Mouse (Mus musculus) MEL (cell line): ENCODE measurements at regions not wholly inside any gene's neighbourhood (a gene's known extent, or its start where the extent isn't known, plus 50 kb on each side); places are given as distances from the start of the nearest gene placed in this dataset.

Source experiments
- CHD2 ChIP-seq: IDR thresholded peaks from 2 replicates; pipeline ENCODE4 v1.6.1; 2011; ENCODE audit warnings: low read length, improper control_type of control experiment
- CTCF ChIP-seq, 3 experiments: IDR thresholded peaks in 2 of 3; conservative IDR thresholded peaks in 1 of 3; 2 replicates each; pipeline ENCODE4 v1.5.1; 2011 to 2012; ENCODE audit warnings: low read length in 3 of 3, low read depth in 2 of 3, mild to moderate bottlenecking in 2 of 3, improper control_type of control experiment in 1 of 3, inconsistent platforms in 1 of 3, mixed read lengths in 1 of 3, moderate library complexity in 1 of 3; ENCODE audit not compliant: control insufficient read depth in 1 of 3, insufficient read depth in 1 of 3, poor library complexity in 1 of 3, severe bottlenecking in 1 of 3
- GABPA ChIP-seq: IDR thresholded peaks from 2 replicates; pipeline ENCODE4 v1.6.1; 2012; ENCODE audit warnings: low read depth, mild to moderate bottlenecking, inconsistent platforms, low read length, improper control_type of control experiment, moderate library complexity
- HCFC1 ChIP-seq: IDR thresholded peaks from 2 replicates; pipeline ENCODE4 v1.6.1; 2012; ENCODE audit warnings: low read depth, mild to moderate bottlenecking, inconsistent platforms, low read length, improper control_type of control experiment, moderate library complexity
- POLR2A ChIP-seq, 2 experiments: IDR thresholded peaks; 2 replicates each; pipeline ENCODE4 v1.6.1; 2011 to 2012; ENCODE audit warnings: low read length in 2 of 2, mild to moderate bottlenecking in 2 of 2, control low read depth in 1 of 2, improper control_type of control experiment in 1 of 2, low read depth in 1 of 2, moderate library complexity in 1 of 2; ENCODE audit not compliant: control insufficient read depth in 1 of 2, insufficient read depth in 1 of 2, poor library complexity in 1 of 2
- POLR2AphosphoS5 ChIP-seq: IDR thresholded peaks from 2 replicates; pipeline ENCODE4 v1.6.1; 2012; ENCODE audit warnings: low read depth, borderline replicate concordance, mild to moderate bottlenecking, inconsistent platforms, low read length, moderate library complexity, mixed read lengths
- TAL1 ChIP-seq: IDR thresholded peaks from 2 replicates; pipeline ENCODE4 v1.6.1; 2012; ENCODE audit warnings: mild to moderate bottlenecking, inconsistent platforms, low read length, moderate library complexity, mixed read lengths

- TF ChIP-seq HCFC1 (no peak), POLR2A (IDR thresholded peaks at IDR 0.05; ENCODE audit: control insufficient read depth in 1 of 2, insufficient read depth in 1 of 2, low read depth in 1 of 2, low read length in 2 of 2, poor library complexity in 1 of 2) (no peak), GABPA (no peak), CTCF (IDR thresholded peaks at IDR 0.05 in 2 of 3, conservative IDR thresholded peaks at IDR 0.05 in 1 of 3; ENCODE audit: control insufficient read depth in 1 of 3, insufficient read depth in 1 of 3, low read depth in 2 of 3, low read length in 3 of 3, poor library complexity in 1 of 3, severe bottlenecking in 1 of 3) (no peak), CHD2 (no peak), TAL1 (no peak), POLR2AphosphoS5 (no peak)
Measured at GRCm38 (mm10) chr7:37011180-37011754, 313.3 kb downstream of the Tshz3 start.
